Mouse (Mus musculus): Measurements from ENCODE around the gene Lamtor1. TPM values are rescaled to one million over a fixed set of nuclear protein-coding genes. Genes with fewer than 3 reads are reported as not detected.

The Lamtor1 gene
- total and polyA plus RNA-seq, 3 experiments, result 68.6 to 107 (median 86.2) TPM

Other genes starting within 250 kb of the Lamtor1 start
- gene Clpb, start 242.3 kb upstream of the Lamtor1 start, total RNA-seq (2012; rRNA removed), result 48.9 and 68.4 TPM in 2 replicates
- gene Clpb, start 242.3 kb upstream of the Lamtor1 start, total RNA-seq (2014; rRNA removed), result 41.7 and 46.0 TPM in 2 replicates
- 25.5 and 29.4 TPM in 2 replicates for gene Clpb, start 242.3 kb upstream of the Lamtor1 start, polyA plus RNA-seq (2012; ENCODE audit: insufficient read length, low read depth)
- gene Phox2a, start 87.6 kb upstream of the Lamtor1 start, total RNA-seq (2012; rRNA removed), result not detected in 2 replicates
- gene Phox2a, start 87.6 kb upstream of the Lamtor1 start, total RNA-seq (2014; rRNA removed), result not detected in 2 replicates
- gene Phox2a, start 87.6 kb upstream of the Lamtor1 start, polyA plus RNA-seq (2012; ENCODE audit: insufficient read length, low read depth), result not detected in 2 replicates
- gene Inppl1, start 67.7 kb upstream of the Lamtor1 start, total RNA-seq (2012; rRNA removed), result 36.1 and 44.3 TPM in 2 replicates
- gene Inppl1, start 67.7 kb upstream of the Lamtor1 start, total RNA-seq (2014; rRNA removed), result 21.6 and 27.3 TPM in 2 replicates
- gene Inppl1, start 67.7 kb upstream of the Lamtor1 start, polyA plus RNA-seq (2012; ENCODE audit: insufficient read length, low read depth), result 35.7 and 37.9 TPM in 2 replicates
- gene Folr2, start 48.7 kb upstream of the Lamtor1 start, total RNA-seq (2012; rRNA removed), result not detected in 2 replicates
- gene Folr2, start 48.7 kb upstream of the Lamtor1 start, total RNA-seq (2014; rRNA removed), result not detected in 2 replicates
- not detected in 2 replicates for gene Folr2, start 48.7 kb upstream of the Lamtor1 start, polyA plus RNA-seq (2012; ENCODE audit: insufficient read length, low read depth)
- 69.1 and 88.8 TPM in 2 replicates for gene Anapc15, start 42.2 kb upstream of the Lamtor1 start, total RNA-seq (2012; rRNA removed)
- gene Anapc15, start 42.2 kb upstream of the Lamtor1 start, total RNA-seq (2014; rRNA removed), result 90.6 and 98.5 TPM in 2 replicates
- gene Anapc15, start 42.2 kb upstream of the Lamtor1 start, polyA plus RNA-seq (2012; ENCODE audit: insufficient read length, low read depth), result 97.1 and 107 TPM in 2 replicates
- 0.25 and 0.34 TPM in 2 replicates for gene Folr1, start 35.1 kb upstream of the Lamtor1 start, total RNA-seq (2012; rRNA removed)
- gene Folr1, start 35.1 kb upstream of the Lamtor1 start, total RNA-seq (2014; rRNA removed), result not detected in 2 replicates
- not detected in 2 replicates for gene Folr1, start 35.1 kb upstream of the Lamtor1 start, polyA plus RNA-seq (2012; ENCODE audit: insufficient read length, low read depth)
- gene Tomt, start 455 bp downstream of the Lamtor1 start, total RNA-seq (2012; rRNA removed), result 1.1 and 1.4 TPM in 2 replicates
- 0.07 and 0.22 TPM in 2 replicates for gene Tomt, start 455 bp downstream of the Lamtor1 start, total RNA-seq (2014; rRNA removed)
- 1.3 TPM in 2 replicates for gene Tomt, start 455 bp downstream of the Lamtor1 start, polyA plus RNA-seq (2012; ENCODE audit: insufficient read length, low read depth)
- gene Lrrc51, start 28.0 kb downstream of the Lamtor1 start, total RNA-seq (2012; rRNA removed), result 3.9 and 5.6 TPM in 2 replicates
- 5.2 and 6.6 TPM in 2 replicates for gene Lrrc51, start 28.0 kb downstream of the Lamtor1 start, total RNA-seq (2014; rRNA removed)
- gene Lrrc51, start 28.0 kb downstream of the Lamtor1 start, polyA plus RNA-seq (2012; ENCODE audit: insufficient read length, low read depth), result 3.2 and 4.9 TPM in 2 replicates
- gene Numa1, start 28.2 kb downstream of the Lamtor1 start, total RNA-seq (2012; rRNA removed), result 56.4 and 57.6 TPM in 2 replicates
- 38.0 and 38.2 TPM in 2 replicates for gene Numa1, start 28.2 kb downstream of the Lamtor1 start, total RNA-seq (2014; rRNA removed)
- 75.7 and 79.5 TPM in 2 replicates for gene Numa1, start 28.2 kb downstream of the Lamtor1 start, polyA plus RNA-seq (2012; ENCODE audit: insufficient read length, low read depth)
- gene Il18bp, start 112.8 kb downstream of the Lamtor1 start, total RNA-seq (2012; rRNA removed), result 1.9 and 2.6 TPM in 2 replicates
- 1.7 and 1.9 TPM in 2 replicates for gene Il18bp, start 112.8 kb downstream of the Lamtor1 start, total RNA-seq (2014; rRNA removed)
- gene Il18bp, start 112.8 kb downstream of the Lamtor1 start, polyA plus RNA-seq (2012; ENCODE audit: insufficient read length, low read depth), result 2.9 and 3.3 TPM in 2 replicates
- 20.4 and 20.7 TPM in 2 replicates for gene Rnf121, start 159.6 kb downstream of the Lamtor1 start, total RNA-seq (2012; rRNA removed)
- gene Rnf121, start 159.6 kb downstream of the Lamtor1 start, total RNA-seq (2014; rRNA removed), result 10.3 and 13.9 TPM in 2 replicates
- 24.8 and 27.7 TPM in 2 replicates for gene Rnf121, start 159.6 kb downstream of the Lamtor1 start, polyA plus RNA-seq (2012; ENCODE audit: insufficient read length, low read depth)
- 19.8 and 20.2 TPM in 2 replicates for gene Xndc1, start 159.6 kb downstream of the Lamtor1 start, total RNA-seq (2012; rRNA removed)
- gene Xndc1, start 159.6 kb downstream of the Lamtor1 start, total RNA-seq (2014; rRNA removed), result 15.4 and 19.9 TPM in 2 replicates
- 23.4 and 26.7 TPM in 2 replicates for gene Xndc1, start 159.6 kb downstream of the Lamtor1 start, polyA plus RNA-seq (2012; ENCODE audit: insufficient read length, low read depth)
- 1.6 and 1.9 TPM in 2 replicates for gene Xntrpc, start 159.8 kb downstream of the Lamtor1 start, total RNA-seq (2012; rRNA removed)
- 0.64 and 0.93 TPM in 2 replicates for gene Xntrpc, start 159.8 kb downstream of the Lamtor1 start, total RNA-seq (2014; rRNA removed)
- gene Xntrpc, start 159.8 kb downstream of the Lamtor1 start, polyA plus RNA-seq (2012; ENCODE audit: insufficient read length, low read depth), result 1.6 and 1.7 TPM in 2 replicates
- 0.17 TPM in 1 of 2 replicates, not detected in the other for gene Trpc2, start 177.2 kb downstream of the Lamtor1 start, total RNA-seq (2012; rRNA removed)
- gene Trpc2, start 177.2 kb downstream of the Lamtor1 start, total RNA-seq (2014; rRNA removed), result 0.24 TPM in 1 of 2 replicates, not detected in the other
- gene Trpc2, start 177.2 kb downstream of the Lamtor1 start, polyA plus RNA-seq (2012; ENCODE audit: insufficient read length, low read depth), result not detected in 2 replicates
- 0.17 and 0.21 TPM in 2 replicates for gene Art1, start 195.8 kb downstream of the Lamtor1 start, total RNA-seq (2012; rRNA removed)
- gene Art1, start 195.8 kb downstream of the Lamtor1 start, total RNA-seq (2014; rRNA removed), result 0.20 and 0.22 TPM in 2 replicates
- gene Art1, start 195.8 kb downstream of the Lamtor1 start, polyA plus RNA-seq (2012; ENCODE audit: insufficient read length, low read depth), result 0.40 and 0.67 TPM in 2 replicates
- gene Art5, start 203.6 kb downstream of the Lamtor1 start, total RNA-seq (2012; rRNA removed), result 0.71 and 0.85 TPM in 2 replicates
- gene Art5, start 203.6 kb downstream of the Lamtor1 start, total RNA-seq (2014; rRNA removed), result 2.6 and 2.7 TPM in 2 replicates
- 3.9 and 4.7 TPM in 2 replicates for gene Art5, start 203.6 kb downstream of the Lamtor1 start, polyA plus RNA-seq (2012; ENCODE audit: insufficient read length, low read depth)
- gene Chrna10, start 210.9 kb downstream of the Lamtor1 start, total RNA-seq (2012; rRNA removed), result not detected in 2 replicates
- not detected in 2 replicates for gene Chrna10, start 210.9 kb downstream of the Lamtor1 start, total RNA-seq (2014; rRNA removed)
- not detected in 2 replicates for gene Chrna10, start 210.9 kb downstream of the Lamtor1 start, polyA plus RNA-seq (2012; ENCODE audit: insufficient read length, low read depth)

All from CH12.LX (cell line).